Mouse (Mus musculus) kidney, adult 2 months (tissue): ENCODE measurements around the gene Gpam.

Source experiments
- CTCF ChIP-seq: fragments of 200-500 bp; conservative IDR thresholded peaks from 2 replicates; pipeline ENCODE4 v1.5.1; 2011; ENCODE audit warnings: low read depth, mild to moderate bottlenecking, control low read depth, low read length, moderate library complexity, mixed read lengths; ENCODE audit not compliant: insufficient read depth, insufficient read length
- POLR2A ChIP-seq: fragments of 200-500 bp; IDR thresholded peaks from one replicate; pipeline ENCODE4 v1.6.1; 2011; ENCODE audit warnings: low read depth, low read length, control low read depth

DNA sequence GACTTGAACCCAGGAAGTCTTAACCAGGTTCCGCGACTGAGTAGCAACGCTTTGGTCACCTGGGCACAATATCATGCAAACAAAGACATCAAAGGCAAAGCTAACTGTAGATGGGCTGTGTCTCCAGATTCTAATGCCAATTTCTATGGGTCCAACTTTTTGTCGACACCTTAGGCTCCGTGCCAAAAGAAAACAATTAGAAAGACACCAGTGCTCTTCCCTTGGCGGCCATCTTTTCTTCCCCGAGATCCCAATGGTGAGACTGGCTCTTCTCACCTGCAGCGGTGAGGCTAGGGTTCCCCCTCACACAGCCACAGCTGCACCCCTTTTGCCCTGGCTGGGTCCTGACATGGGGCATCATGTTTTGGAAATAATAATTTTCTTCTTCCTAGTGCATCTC, 64.5 kb downstream of the Gpam start:
- TF ChIP-seq CTCF, result no peak
- TF ChIP-seq POLR2A, result no peak
